Mouse (Mus musculus): ENCODE results near the gene Sec22b. TPM values are rescaled to one million over a fixed set of nuclear protein-coding genes. Genes with fewer than 3 reads are reported as not detected.

Sec22b gene
- polyA plus RNA-seq, 1 experiment from 2014 or later: 104 TPM

GRCm38 (mm10) chr3:97874777-97875176 lies 26.2 kb upstream of the Sec22b start:
- H3K27me3 ChIP-seq: no peaks in the 10 kb centered on the region
- H3K4me3 ChIP-seq: no peak overlapping the region
- H3K4me1 ChIP-seq: peaks cover 9% of the 10 kb centered on the region; the same call in 1 of the 2 replicates
- no peak overlapping the region for H3K4me2 ChIP-seq (replicated peaks)
- no peaks in the 10 kb centered on the region for H3K36me3 ChIP-seq
- WGBS: 21% methylated on average over 5 of the region's 5 CpGs
- H3K9ac ChIP-seq (replicated peaks): no peak overlapping the region
- no peaks in the 10 kb centered on the region for H3K9me3 ChIP-seq
- H3K27ac ChIP-seq (replicated peaks): no peak overlapping the region
- no peak for ATAC-seq (replicated peaks)

GRCm38 (mm10) chr3:97876259-97876658 lies 24.7 kb upstream of the Sec22b start:
- peak; percentile 82 for ATAC-seq (replicated peaks)
- no peaks in the 10 kb centered on the region for H3K36me3 ChIP-seq
- no peak overlapping the region for H3K9ac ChIP-seq (replicated peaks)
- no peak overlapping the region for H3K4me2 ChIP-seq (replicated peaks)
- peaks cover 9% of the 10 kb centered on the region; the same call in 1 of the 2 replicates for H3K4me1 ChIP-seq
- WGBS: 47% methylated on average over 8 of the region's 8 CpGs
- no peaks in the 10 kb centered on the region for H3K9me3 ChIP-seq
- H3K27ac ChIP-seq (replicated peaks): 0 out of 2 replicates have a peak overlapping the region, but pooled peaks have one; percentile 46
- no peaks in the 10 kb centered on the region for H3K27me3 ChIP-seq
- no peak overlapping the region for H3K4me3 ChIP-seq

- 11% methylated on average over 5 of the region's 5 CpGs for WGBS
- no peaks in the 10 kb centered on the region for H3K36me3 ChIP-seq
Measured at GRCm38 (mm10) chr3:97879222-97879621, 21.8 kb upstream of the Sec22b start.

GRCm38 (mm10) chr3:97881576-97881975 lies 19.4 kb upstream of the Sec22b start:
- Histone ChIP-seq H3K27me3 (no peaks in the 10 kb centered on the region), H3K4me3 (no peak overlapping the region), H3K36me3 (no peaks in the 10 kb centered on the region), H3K4me1 (peaks cover 7% of the 10 kb centered on the region; the same call in 1 of the 2 replicates), H3K4me2 (replicated peaks) (no peak overlapping the region), H3K9ac (replicated peaks) (no peak overlapping the region), H3K27ac (replicated peaks) (no peak overlapping the region), H3K9me3 (no peaks in the 10 kb centered on the region)
- WGBS: 95% methylated on average over 5 of the region's 5 CpGs
- ATAC-seq (replicated peaks): no peak

More at GRCm38 (mm10) chr3:97879222-97879621, 21.8 kb upstream of the Sec22b start:
- Histone ChIP-seq H3K4me3 (no peak overlapping the region), H3K4me1 (peaks cover 9% of the 10 kb centered on the region; the same call in 1 of the 2 replicates), H3K4me2 (replicated peaks) (no peak overlapping the region), H3K27me3 (no peaks in the 10 kb centered on the region), H3K9ac (replicated peaks) (no peak overlapping the region), H3K9me3 (no peaks in the 10 kb centered on the region), H3K27ac (replicated peaks) (no peak overlapping the region)
- 0 out of 2 replicates have a peak, but pooled peaks have one; percentile 32 for ATAC-seq (replicated peaks)

- Histone ChIP-seq H3K27ac (replicated peaks) (peak overlapping the region; percentile 73), H3K9me3 (no peaks in the 10 kb centered on the region), H3K9ac (replicated peaks) (peak overlapping the region; percentile 78), H3K36me3 (no peaks in the 10 kb centered on the region), H3K27me3 (peaks cover 4% of the 10 kb centered on the region; the same call in 1 of the 2 replicates), H3K4me3 (peak overlapping the region; percentile 61), H3K4me2 (replicated peaks) (peak overlapping the region; percentile 95), H3K4me1 (peaks cover 11% of the 10 kb centered on the region)
- WGBS: 51% methylated on average over 5 of the region's 5 CpGs
- peak; percentile 24; the same call in 1 of the 2 replicates for ATAC-seq (replicated peaks)
Measured at GRCm38 (mm10) chr3:97887785-97888167, 13.2 kb upstream of the Sec22b start.

- Histone ChIP-seq H3K4me2 (replicated peaks) (peak within 1 kb of the TSS; percentile 95), H3K36me3 (no peaks in the 10 kb centered on the region), H3K4me3 (peak within 1 kb of the TSS; percentile 61), H3K27me3 (peaks cover 4% of the 10 kb centered on the region; the same call in 1 of the 2 replicates), H3K4me1 (peaks cover 11% of the 10 kb centered on the region), H3K9ac (replicated peaks) (peak within 1 kb of the TSS; percentile 78), H3K9me3 (no peaks in the 10 kb centered on the region), H3K27ac (replicated peaks) (peak within 1 kb of the TSS; percentile 73)
- peak; percentile 88 for ATAC-seq (replicated peaks)
- under 1% methylated on average over 44 of the region's 44 CpGs for WGBS
Measured at GRCm38 (mm10) chr3:97888168-97888901, 12.7 kb upstream of the Sec22b start, which contains the start of gene Pde4dip. Pde4dip (minus strand) TSS chr3:97888707.

GRCm38 (mm10) chr3:97890205-97890604 lies 10.8 kb upstream of the Sec22b start:
- Histone ChIP-seq H3K9me3 (no peaks in the 10 kb centered on the region), H3K27me3 (peaks cover 4% of the 10 kb centered on the region; the same call in 1 of the 2 replicates), H3K4me3 (no peak overlapping the region), H3K9ac (replicated peaks) (no peak overlapping the region), H3K36me3 (no peaks in the 10 kb centered on the region), H3K4me2 (replicated peaks) (no peak overlapping the region), H3K4me1 (peaks cover 11% of the 10 kb centered on the region), H3K27ac (replicated peaks) (no peak overlapping the region)
- no peak for ATAC-seq (replicated peaks)
- 71% methylated on average over 6 of the region's 6 CpGs for WGBS

- Histone ChIP-seq H3K36me3 (no peaks in the 10 kb centered on the region), H3K9me3 (no peaks in the 10 kb centered on the region), H3K9ac (replicated peaks) (no peak overlapping the region), H3K27ac (replicated peaks) (no peak overlapping the region), H3K4me1 (no peaks in the 10 kb centered on the region), H3K4me2 (replicated peaks) (no peak overlapping the region), H3K27me3 (peaks cover 4% of the 10 kb centered on the region; the same call in 1 of the 2 replicates), H3K4me3 (no peak overlapping the region)
- no peak for ATAC-seq (replicated peaks)
- WGBS: 46% methylated on average over 6 of the region's 6 CpGs
Measured at GRCm38 (mm10) chr3:97894695-97895094, 6.3 kb upstream of the Sec22b start.

GRCm38 (mm10) chr3:97898381-97898780 lies 2.6 kb upstream of the Sec22b start:
- 71% methylated on average over 3 of the region's 3 CpGs for WGBS

GRCm38 (mm10) chr3:97901586-97901985 lies 596 bp downstream of the Sec22b start:
- no peaks in the 10 kb centered on the region for H3K36me3 ChIP-seq
- H3K27me3 ChIP-seq: no peaks in the 10 kb centered on the region
- 27% methylated on average over 5 of the region's 5 CpGs for WGBS
- peak overlapping the region; percentile 92 for H3K9ac ChIP-seq (replicated peaks)
- peaks cover 22% of the 10 kb centered on the region for H3K4me1 ChIP-seq
- H3K4me3 ChIP-seq: peak overlapping the region; percentile 95
- H3K9me3 ChIP-seq: no peaks in the 10 kb centered on the region
- H3K27ac ChIP-seq (replicated peaks): no peak overlapping the region
- H3K4me2 ChIP-seq (replicated peaks): peak overlapping the region; percentile 73
- ATAC-seq (replicated peaks): peak; percentile 27; the same call in 1 of the 2 replicates

More at GRCm38 (mm10) chr3:97898381-97898780, 2.6 kb upstream of the Sec22b start:
- Histone ChIP-seq H3K4me1 (peaks cover 20% of the 10 kb centered on the region), H3K36me3 (no peaks in the 10 kb centered on the region), H3K4me3 (no peak overlapping the region), H3K4me2 (replicated peaks) (no peak overlapping the region), H3K27me3 (no peaks in the 10 kb centered on the region), H3K27ac (replicated peaks) (no peak overlapping the region), H3K9ac (replicated peaks) (no peak overlapping the region), H3K9me3 (no peaks in the 10 kb centered on the region)
- ATAC-seq (replicated peaks): no peak

GRCm38 (mm10) chr3:97909737-97910136 lies 8.7 kb downstream of the Sec22b start:
- 20% methylated on average over 2 of the region's 2 CpGs for WGBS
- peaks cover 22% of the 10 kb centered on the region for H3K36me3 ChIP-seq
- no peak overlapping the region for H3K27ac ChIP-seq (replicated peaks)
- no peak overlapping the region for H3K4me3 ChIP-seq
- H3K9ac ChIP-seq (replicated peaks): no peak overlapping the region
- no peak overlapping the region for H3K4me2 ChIP-seq (replicated peaks)
- no peaks in the 10 kb centered on the region for H3K27me3 ChIP-seq
- no peak for ATAC-seq (replicated peaks)
- no peaks in the 10 kb centered on the region for H3K9me3 ChIP-seq
- no peaks in the 10 kb centered on the region for H3K4me1 ChIP-seq

- H3K4me2 ChIP-seq (replicated peaks): no peak overlapping the region
- no peaks in the 10 kb centered on the region for H3K27me3 ChIP-seq
- 85% methylated on average over 7 of the region's 7 CpGs for WGBS
- H3K9me3 ChIP-seq: no peaks in the 10 kb centered on the region
- no peak for ATAC-seq (replicated peaks)
- H3K4me1 ChIP-seq: no peaks in the 10 kb centered on the region
- H3K36me3 ChIP-seq: peaks cover 24% of the 10 kb centered on the region
- H3K27ac ChIP-seq (replicated peaks): no peak overlapping the region
- no peak overlapping the region for H3K4me3 ChIP-seq
- no peak overlapping the region for H3K9ac ChIP-seq (replicated peaks)
Measured at GRCm38 (mm10) chr3:97911093-97911492, 10.1 kb downstream of the Sec22b start.

Data from forebrain, embryonic 15.5 days (tissue).